In the genomic region with DNA sequence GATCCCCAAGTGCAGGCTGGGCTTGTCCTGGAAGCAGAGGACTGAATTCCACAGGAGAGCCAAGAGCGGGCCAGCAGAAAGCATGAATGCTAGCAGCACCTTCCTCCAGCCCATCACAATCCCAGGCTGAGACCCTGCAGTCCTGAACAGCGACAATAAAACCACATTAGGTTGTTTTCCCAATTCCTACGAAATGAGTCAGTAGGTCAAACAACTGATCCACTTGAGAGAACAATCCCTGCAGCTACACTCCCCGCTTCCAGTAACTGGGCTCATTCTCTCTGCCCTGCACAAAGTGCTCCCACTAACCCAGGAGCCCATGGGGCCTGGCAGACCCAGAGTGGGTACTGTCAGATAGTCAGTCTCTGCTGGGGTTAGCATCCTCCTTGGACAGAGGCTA, we compare ENCODE assay signal across 14 mouse cellular contexts.
A peak's percentile ranks its signal among the peaks of the same experiment; 100 is the strongest.
DNase-seq lines count a peak whose midpoint lies in the region; ATAC-seq and TF ChIP-seq lines count a peak whose summit lies in the region.
"Had no signal": no experiment of that assay in that cellular context is flagged by ENCODE, and none has a peak within 500 bp of the region (broad histone marks: within the 10 kb centered on the region; RNA-seq: fewer than 3 reads in every experiment).

No protein-coding gene starts in this region.

- peaks cover 3% of the 10 kb centered on the region; the same call in 1 of the 2 replicates for H3K36me3 ChIP-seq in thymus, adult 2 months (ENCODE audit: control insufficient read depth, insufficient read depth, low read length)
- H3K36me3 ChIP-seq in forebrain, embryonic 12.5 days (replicated peaks), result no peaks in the 10 kb centered on the region
- H3K36me3 ChIP-seq: heart, embryonic 13.5 days had no signal

- no peak overlapping the region for H3K9ac ChIP-seq in forebrain, embryonic 12.5 days
- H3K9ac ChIP-seq: heart, embryonic 13.5 days; liver, embryonic 13.5 days had no signal

- no peak for DNase-seq in layer of hippocampus, adult 2 months (ENCODE audit: low spot score in 2 of 2)
- DNase-seq in layer of hippocampus, postnatal 10 days (ENCODE audit: low spot score in 2 of 2), result no peak
- no peak for DNase-seq in thymus, adult 2 months
- no peak for DNase-seq in thymus, postnatal 25 days
- no peak for DNase-seq in ovary, postnatal 36 days (ENCODE audit: low spot score)
- no peak for DNase-seq in kidney, postnatal 14 days
- DNase-seq: cerebellum, adult 9-11 months; gastrocnemius, postnatal 25 days; liver, embryonic 13.5 days; thymus, adult 18-20 months had no signal

- H3K27ac ChIP-seq in layer of hippocampus, adult 2 months, result peak overlapping the region; percentile 82; the same call in 1 of the 2 replicates
- H3K27ac ChIP-seq in thymus, adult 2 months (ENCODE audit: control insufficient read depth, insufficient read depth, low read length), result peak overlapping the region; percentile 60; the same call in 1 of the 2 replicates
- peak overlapping the region; percentile 93 for H3K27ac ChIP-seq in forebrain, embryonic 12.5 days
- H3K27ac ChIP-seq: heart, embryonic 13.5 days; liver, embryonic 13.5 days had no signal

- no peak overlapping the region for H3K4me3 ChIP-seq in layer of hippocampus, adult 2 months
- H3K4me3 ChIP-seq in thymus, adult 2 months (ENCODE audit: control insufficient read depth, insufficient read depth, low read length), result no peak overlapping the region
- no peak overlapping the region for H3K4me3 ChIP-seq in forebrain, embryonic 12.5 days (replicated peaks)
- H3K4me3 ChIP-seq: heart, embryonic 13.5 days; liver, embryonic 13.5 days had no signal

- TF ChIP-seq POLR2A in thymus, adult 2 months (IDR thresholded peaks at IDR 0.05; ENCODE audit: control insufficient read depth, extremely low read depth, insufficient read depth, low read length, poor library complexity), result no peak

- H3K4me2 ChIP-seq in forebrain, embryonic 12.5 days, result peak overlapping the region; percentile 55; the same call in 1 of the 2 replicates
- H3K4me2 ChIP-seq: liver, embryonic 13.5 days had no signal

- no peak for ATAC-seq in forebrain, embryonic 12.5 days (ENCODE audit: low FRiP score)
- ATAC-seq: intestine, postnatal 0 days had no signal

- no peaks in the 10 kb centered on the region for H3K27me3 ChIP-seq in thymus, adult 2 months (ENCODE audit: control insufficient read depth, insufficient read depth, low read length)
- no peaks in the 10 kb centered on the region for H3K27me3 ChIP-seq in forebrain, embryonic 12.5 days
- H3K27me3 ChIP-seq: CH12.LX; heart, embryonic 13.5 days; liver, embryonic 13.5 days had no signal

- no peak for TF ChIP-seq CTCF in layer of hippocampus, adult 2 months (conservative IDR thresholded peaks at IDR 0.05)
- TF ChIP-seq CTCF in thymus, adult 2 months (IDR thresholded peaks at IDR 0.05; ENCODE audit: borderline replicate concordance, control insufficient read depth, extremely low read depth, insufficient read depth, low read length, poor library complexity), result no peak

- 99% methylated on average over 4 of the region's 4 CpGs for WGBS in thymus, adult 2 months
- 39% methylated on average over 4 of the region's 4 CpGs for WGBS in forebrain, embryonic 12.5 days

- H3K4me1 ChIP-seq in thymus, adult 2 months (replicated peaks; ENCODE audit: control insufficient read depth, insufficient read depth, low read length), result peaks cover 24% of the 10 kb centered on the region
- H3K4me1 ChIP-seq in forebrain, embryonic 12.5 days, result peaks cover 47% of the 10 kb centered on the region

- no peaks in the 10 kb centered on the region for H3K9me3 ChIP-seq in forebrain, embryonic 12.5 days
- H3K9me3 ChIP-seq: heart, embryonic 13.5 days; liver, embryonic 13.5 days had no signal
